Mouse (Mus musculus) yolk sac, embryonic 10.5 days (tissue): ENCODE measurements around the gene Fbxl8.
A peak's percentile ranks its signal among the peaks of the same experiment; 100 is the strongest.

Source experiments
- DNase-seq: peaks from one replicate; pipeline ENCODE4 v3.0.0-alpha.2; 2017; ENCODE audit warnings: low spot score

Gene Fbxl8

GRCm38 (mm10) chr8:105304325-105305210 is 40.1 kb downstream of the Fbxl8 start:
- no peak for DNase-seq

GRCm38 (mm10) chr8:105305211-105306145 is 41.0 kb downstream of the Fbxl8 start, which contains the start of gene Elmo3:
Gene Elmo3, plus strand, starts transcription at chr8:105305601.
- peak; percentile 89 for DNase-seq

GRCm38 (mm10) chr8:105306146-105306691 is 41.8 kb downstream of the Fbxl8 start:
- DNase-seq = no peak

- DNase-seq = no peak
These were observed 43.2 kb downstream of the Fbxl8 start for GRCm38 (mm10) chr8:105307670-105308069.

GRCm38 (mm10) chr8:105308428-105308827 is 44.0 kb downstream of the Fbxl8 start:
- DNase-seq = no peak

- DNase-seq = no peak
These were observed 44.8 kb downstream of the Fbxl8 start for GRCm38 (mm10) chr8:105309142-105309847.

- DNase-seq = no peak
These were observed 45.7 kb downstream of the Fbxl8 start for GRCm38 (mm10) chr8:105310118-105310517.

GRCm38 (mm10) chr8:105311718-105312117 is 47.3 kb downstream of the Fbxl8 start:
- no peak for DNase-seq

- no peak for DNase-seq
These were observed 48.5 kb downstream of the Fbxl8 start for GRCm38 (mm10) chr8:105312891-105313481.

GRCm38 (mm10) chr8:105313622-105314402 is 49.4 kb downstream of the Fbxl8 start:
- no peak for DNase-seq

GRCm38 (mm10) chr8:105315073-105315769 is 50.8 kb downstream of the Fbxl8 start:
- DNase-seq = no peak

GRCm38 (mm10) chr8:105317941-105318340 is 53.5 kb downstream of the Fbxl8 start:
- DNase-seq = no peak

- DNase-seq = no peak
These were observed 54.3 kb downstream of the Fbxl8 start for GRCm38 (mm10) chr8:105318662-105319190.
